Mouse (Mus musculus) midbrain, postnatal 0 days (tissue): ENCODE results near the gene Hbb-y. TPM values are rescaled to one million over a fixed set of nuclear protein-coding genes. Genes with fewer than 3 reads are reported as not detected.
"Not testable (repeated sequence)": the region's sequence is repeated elsewhere in the genome, so short reads cannot be mapped to it uniquely, and the experiment has no call there.

Experiments used
- ATAC-seq: fragments of 200-750 bp; cut with Nextera tagmentation; 2 replicates; pipeline ENCODE4 v1.8.0; 2017; ENCODE audit warnings: moderate number of reproducible peaks, mild to moderate bottlenecking, moderate TSS enrichment, moderate library complexity; ENCODE audit not compliant: low FRiP score
- DNase-seq: peaks from one replicate; pipeline ENCODE4 v3.0.0-alpha.2; 2015; ENCODE audit warnings: low spot score
- H3K27ac ChIP-seq: fragments of 300-500 bp; sonication (generic); 2 replicates; pipeline ENCODE4 v1.5.1; 2014; ENCODE audit warnings: low read depth, mild to moderate bottlenecking, low read length, mixed read lengths
- H3K27me3 ChIP-seq: fragments of 300-500 bp; sonication (generic); 2 replicates; pipeline ENCODE4 v1.6.1; 2014; ENCODE audit warnings: low read length, control low read depth, mixed read lengths; ENCODE audit not compliant: insufficient read depth
- H3K36me3 ChIP-seq: fragments of 300-500 bp; sonication (generic); 2 replicates; pipeline ENCODE4 v1.6.1; 2014; ENCODE audit warnings: low read length, control low read depth, mixed read lengths; ENCODE audit not compliant: insufficient read depth
- H3K4me1 ChIP-seq: fragments of 300-500 bp; sonication (generic); 2 replicates; pipeline ENCODE4 v1.6.1; 2014; ENCODE audit warnings: mild to moderate bottlenecking, control low read depth, antibody characterized with exemption, low read length, mixed read lengths; ENCODE audit not compliant: insufficient read depth
- H3K4me2 ChIP-seq: fragments of 300-500 bp; sonication (generic); 2 replicates; pipeline ENCODE4 v1.6.1; 2014; ENCODE audit warnings: low read depth, mild to moderate bottlenecking, low read length, mixed read lengths; ENCODE audit not compliant: poor library complexity, severe bottlenecking
- H3K4me3 ChIP-seq: fragments of 300-500 bp; sonication (generic); 2 replicates; pipeline ENCODE4 v1.5.1; 2014; ENCODE audit warnings: low read depth, mild to moderate bottlenecking, low read length, moderate library complexity
- H3K9ac ChIP-seq: fragments of 300-500 bp; sonication (generic); replicated peaks from 2 replicates; pipeline ENCODE4 v1.6.1; 2014; ENCODE audit warnings: mild to moderate bottlenecking, low read length, moderate library complexity, mixed read lengths; ENCODE audit not compliant: poor library complexity, severe bottlenecking
- H3K9me3 ChIP-seq: fragments of 300-500 bp; sonication (generic); 2 replicates; pipeline ENCODE4 v1.6.1; 2016; ENCODE audit warnings: low read length, control low read depth
- CTCF ChIP-seq: IDR thresholded peaks from 2 replicates; pipeline ENCODE4 v1.5.1; 2016; ENCODE audit warnings: antibody characterized with exemption, mild to moderate bottlenecking
- WGBS: fragments of 180-500 bp; shearing (Covaris S2); extraction: QIAGEN DNeasy Blood & Tissue Kit; methylation state at CpG from one replicate; pipeline ENCODE4 v1.1.7; 2014; 5-methylcytosine and 5-hydroxymethylcytosine counted together
- polyA plus RNA-seq: library from polyadenylated mRNA; unstranded; fragments of >200 nt; fragmentation: Nextera tagmentation; extraction: Ambion mirVana; gene quantifications from 2 replicates; pipeline ENCODE4 v1.2.1, GENCODE M21; 2015
- total RNA-seq: library from RNA; depleted of rRNA; stranded (reverse); fragments of >200 nt; gene quantifications from 2 replicates; pipeline ENCODE4 v1.2.3, GENCODE M21; 2014

Hbb-y gene
- total and polyA plus RNA-seq, 2 experiments from 2014 or later = 1.1 TPM; not detected in 1

GRCm38 (mm10) chr7:103825536-103826254, 27.3 kb downstream of the Hbb-y start:
- Histone ChIP-seq H3K36me3 (no peaks in the 10 kb centered on the region), H3K9me3 (no peaks in the 10 kb centered on the region), H3K9ac (no peak overlapping the region), H3K27me3 (no peaks in the 10 kb centered on the region), H3K4me2 (no peak overlapping the region), H3K27ac (no peak overlapping the region), H3K4me3 (no peak overlapping the region), H3K4me1 (no peaks in the 10 kb centered on the region)
- ATAC-seq = no peak
- whole genome bisulfite sequencing = 94% methylated on average over 3 of the region's 3 CpGs
- TF ChIP-seq CTCF = no peak
- no peak for DNase-seq

DNA sequence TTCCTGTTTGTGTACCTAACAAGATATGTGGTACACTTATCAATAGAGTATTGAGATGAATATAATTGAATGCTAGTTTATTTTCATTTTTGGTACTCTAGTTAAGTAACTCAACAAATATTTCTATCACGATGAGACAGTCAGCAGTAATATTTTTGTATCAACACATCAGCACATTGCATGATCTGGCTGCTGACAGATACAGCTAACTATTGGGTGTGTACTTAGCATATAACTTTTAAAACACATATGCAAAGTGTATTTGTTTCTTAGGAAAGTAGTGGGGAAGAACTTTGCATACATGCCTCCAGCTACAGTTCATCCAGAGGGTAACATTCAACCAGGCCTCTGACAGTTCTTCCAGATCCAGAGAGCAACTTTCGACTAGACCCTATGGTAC, 28.4 kb downstream of the Hbb-y start:
- H3K9ac ChIP-seq = no peak overlapping the region
- no peaks in the 10 kb centered on the region for H3K36me3 ChIP-seq
- 85% methylated on average over 2 of the region's 2 CpGs for WGBS
- no peak overlapping the region for H3K4me2 ChIP-seq
- no peaks in the 10 kb centered on the region for H3K9me3 ChIP-seq
- H3K4me3 ChIP-seq = no peak overlapping the region
- H3K4me1 ChIP-seq = no peaks in the 10 kb centered on the region
- DNase-seq (no peak), ATAC-seq (no peak)
- H3K27ac ChIP-seq = no peak overlapping the region
- no peak for TF ChIP-seq CTCF
- no peaks in the 10 kb centered on the region for H3K27me3 ChIP-seq

DNA sequence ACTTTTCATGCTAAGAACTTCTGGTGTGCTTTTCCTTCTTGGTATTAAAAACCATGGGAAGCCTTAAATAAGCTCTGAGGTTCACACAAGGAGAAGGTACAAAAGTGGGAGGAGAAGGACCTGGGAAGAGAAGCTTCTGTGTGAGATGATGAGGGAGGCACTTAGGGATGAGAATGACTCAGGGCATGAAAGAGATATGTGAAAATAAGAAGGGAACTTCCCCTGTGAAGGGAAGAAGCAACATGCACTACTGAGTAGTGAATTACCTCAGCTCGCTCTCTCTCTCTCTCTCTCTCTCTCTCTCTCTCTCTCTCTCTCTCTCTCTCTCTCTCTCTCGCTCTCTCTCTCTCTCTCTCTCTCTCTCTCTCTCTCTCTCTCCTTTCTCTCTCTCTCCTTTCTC, 37.9 kb downstream of the Hbb-y start:
- H3K27ac ChIP-seq, ATAC-seq, H3K27me3 ChIP-seq, H3K9ac ChIP-seq, H3K4me1 ChIP-seq, DNase-seq, H3K36me3 ChIP-seq, H3K4me2 ChIP-seq, H3K9me3 ChIP-seq, H3K4me3 ChIP-seq: not testable (repeated sequence)
- WGBS = 73% methylated on average over 1 of the region's 2 CpGs

GRCm38 (mm10) chr7:103813766-103814165, 39.2 kb downstream of the Hbb-y start, which contains the start of gene Hbb-bt:
Gene Hbb-bt, minus strand, starts transcription at chr7:103813996.
- Histone ChIP-seq H3K9me3 (no peaks in the 10 kb centered on the region), H3K4me1 (no peaks in the 10 kb centered on the region), H3K4me2 (no peak within 1 kb of the TSS), H3K9ac (no peak within 1 kb of the TSS), H3K27me3 (no peaks in the 10 kb centered on the region), H3K36me3 (no peaks in the 10 kb centered on the region), H3K4me3 (no peak within 1 kb of the TSS), H3K27ac (no peak within 1 kb of the TSS)
- no peak for DNase-seq
- no peak for TF ChIP-seq CTCF
- WGBS = 96% methylated on average over 2 of the region's 3 CpGs
- ATAC-seq = no peak

DNA sequence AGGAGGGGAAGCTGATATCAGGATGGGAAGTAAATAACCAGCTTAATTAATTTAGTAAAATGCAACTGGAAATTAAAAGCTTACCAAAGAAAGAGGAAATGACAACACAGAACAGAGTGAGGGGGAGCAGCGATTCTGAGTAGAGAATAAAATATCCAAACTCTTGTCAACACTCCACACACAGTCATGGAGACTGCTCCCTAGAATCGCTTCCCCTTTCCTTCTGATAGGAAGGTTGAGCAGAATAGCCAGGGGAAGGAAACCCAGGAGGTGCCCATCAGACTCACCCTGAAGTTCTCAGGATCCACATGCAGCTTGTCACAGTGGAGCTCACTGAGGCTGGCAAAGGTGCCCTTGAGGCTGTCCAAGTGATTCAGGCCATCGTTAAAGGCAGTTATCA, 39.9 kb downstream of the Hbb-y start:
- not testable (repeated sequence) for H3K27ac ChIP-seq, H3K4me2 ChIP-seq, H3K27me3 ChIP-seq, H3K9ac ChIP-seq, H3K9me3 ChIP-seq, H3K36me3 ChIP-seq, H3K4me3 ChIP-seq, H3K4me1 ChIP-seq, DNase-seq, ATAC-seq
- no CpG with 5 or more reads among the region's 3 CpGs for WGBS

DNA sequence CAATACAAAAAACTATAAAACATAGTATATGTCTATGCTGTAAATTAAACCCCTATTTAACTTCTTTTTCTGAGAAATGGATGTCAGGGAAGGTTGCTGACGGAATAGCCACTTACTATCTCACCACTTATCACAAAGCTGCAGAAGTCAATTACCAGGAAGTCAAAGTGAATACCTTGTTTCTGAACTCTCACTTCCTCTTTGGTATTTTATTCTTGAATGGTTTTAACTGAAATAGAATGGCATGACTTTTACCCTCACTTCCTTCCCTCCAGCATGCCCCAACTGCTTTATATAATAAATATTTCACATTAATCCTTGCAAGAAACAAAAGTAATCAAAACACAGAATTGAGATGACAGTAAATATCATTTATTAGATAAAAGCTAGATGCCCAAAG, 40.8 kb downstream of the Hbb-y start:
- Histone ChIP-seq H3K27me3 (no peaks in the 10 kb centered on the region), H3K9ac (no peak overlapping the region), H3K36me3 (no peaks in the 10 kb centered on the region), H3K4me1 (no peaks in the 10 kb centered on the region), H3K4me3 (no peak overlapping the region), H3K9me3 (no peaks in the 10 kb centered on the region), H3K4me2 (no peak overlapping the region), H3K27ac (no peak overlapping the region)
- ATAC-seq = no peak
- DNase-seq = no peak
- TF ChIP-seq CTCF = no peak
- 52% methylated on average over 1 of the region's 1 CpGs for WGBS
